Mouse (Mus musculus) yolk sac, embryonic 10.5 days (tissue): ENCODE results near the gene Olfr948.

Experiments
- DNase-seq: peaks from one replicate; pipeline ENCODE4 v3.0.0-alpha.2; 2017; ENCODE audit warnings: low spot score

Gene Olfr948

DNA sequence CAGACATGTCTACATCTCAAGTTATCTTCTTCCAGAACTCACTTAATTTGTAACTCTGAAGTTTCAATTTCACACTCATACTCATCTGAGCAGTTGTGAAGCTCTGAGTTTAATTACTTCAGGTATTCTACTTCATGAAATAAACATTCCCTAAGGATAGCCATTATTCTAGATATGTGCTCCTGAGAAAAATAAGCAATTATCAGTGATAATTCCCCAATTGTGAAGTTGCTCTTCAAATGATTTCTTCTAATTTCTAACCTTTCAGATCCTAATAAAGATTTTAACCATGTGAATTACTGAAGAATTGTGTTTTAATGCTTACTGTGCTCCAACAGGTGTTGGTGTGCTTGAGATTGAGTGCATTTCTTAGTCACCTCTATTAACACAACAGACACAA, at the start of gene Olfr948:
TSS of gene Olfr948 (minus strand) at position 101 of the 400 bp plus-strand sequence.
- no peak for DNase-seq

DNA sequence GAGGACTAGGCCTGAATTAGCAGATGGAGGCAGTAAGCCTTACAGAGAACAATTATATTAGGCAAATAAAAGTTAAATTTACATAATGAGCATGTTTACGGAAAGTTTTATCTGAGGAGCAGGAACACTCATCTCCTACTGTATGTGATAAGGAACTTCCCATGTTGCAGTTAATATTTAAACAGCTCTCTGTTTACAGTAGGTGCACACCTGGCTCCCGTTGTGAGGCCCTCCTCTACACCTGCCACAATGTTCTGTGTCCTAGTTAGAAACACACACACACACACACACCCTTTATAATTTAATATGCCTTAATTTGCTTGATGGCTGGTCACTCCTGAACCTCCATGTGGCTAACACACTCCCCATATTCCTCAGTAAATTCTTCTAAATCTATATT, 38.7 kb downstream of the Olfr948 start:
- DNase-seq, result no peak

DNA sequence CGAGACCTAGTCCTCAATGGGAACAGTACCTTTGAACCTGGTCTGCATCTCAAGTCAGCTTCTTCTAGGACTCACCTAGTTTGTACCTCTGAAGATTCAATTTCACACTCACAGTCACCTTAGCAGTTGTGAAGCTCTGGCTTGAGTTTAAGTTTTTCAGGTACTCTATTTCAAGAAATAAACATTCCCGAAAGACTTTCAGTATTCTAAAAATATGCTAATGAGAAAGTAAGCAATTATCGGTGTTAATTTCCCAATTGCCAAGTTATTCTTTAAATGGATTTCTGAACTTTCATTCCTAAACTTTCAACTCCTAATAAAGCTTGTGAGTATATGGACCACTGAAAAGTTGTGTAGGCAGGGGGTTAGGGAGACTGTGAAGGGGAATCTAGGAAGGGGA, 49.1 kb downstream of the Olfr948 start, which contains the start of gene Olfr945:
TSS of gene Olfr945 (minus strand) at position 101 of the 400 bp plus-strand sequence.
- DNase-seq, result no peak
